Mouse (Mus musculus) left cerebral cortex, postnatal 25 days (tissue): ENCODE measurements at regions not wholly inside any gene's neighbourhood (a gene's known extent, or its start where the extent isn't known, plus 50 kb on each side); places are given as distances from the start of the nearest gene placed in this dataset.

Experiments
- DNase-seq, 2 experiments: peaks; one replicate each; pipeline ENCODE4 v3.0.0; 2022; ENCODE audit warnings: low spot score in 2 of 2, mixed read lengths in 1 of 2
- intact Hi-C: fragments of 180-260 bp; cut with DNase I; formaldehyde crosslinking; loops from one replicate; pipeline ENCODE4 v1.15.1; 2025

GRCm38 (mm10) chr10:15592161-15592560 is 874.1 kb upstream of the Gje1 start:
- intact Hi-C loops, result no loop called here
- DNase-seq, result peak in 1 of 2 experiments; percentile 4

GRCm38 (mm10) chr10:15586081-15586480 is 868.1 kb upstream of the Gje1 start:
- DNase-seq, result no peak
- intact Hi-C loops, result no loop called here

- no peak for DNase-seq
- intact Hi-C loops, result no loop called here
Observed at GRCm38 (mm10) chr10:15564119-15564518, 846.1 kb upstream of the Gje1 start.

GRCm38 (mm10) chr10:15553407-15554064 is 835.5 kb upstream of the Gje1 start:
- intact Hi-C loops, result loop anchor here (10.0 kb wide), 1 partner anchor 251 kb away; no protein-coding TSS in a partner anchor

GRCm38 (mm10) chr10:15541797-15542350 is 823.9 kb upstream of the Gje1 start:
- DNase-seq, result no peak
- intact Hi-C loops, result no loop called here

More at GRCm38 (mm10) chr10:15553407-15554064, 835.5 kb upstream of the Gje1 start:
- no peak for DNase-seq

GRCm38 (mm10) chr10:15540780-15541426 is 822.9 kb upstream of the Gje1 start:
- intact Hi-C loops, result no loop called here

GRCm38 (mm10) chr10:15536053-15536452 is 818.0 kb upstream of the Gje1 start:
- intact Hi-C loops, result no loop called here

More at GRCm38 (mm10) chr10:15540780-15541426, 822.9 kb upstream of the Gje1 start:
- DNase-seq, result no peak

GRCm38 (mm10) chr10:15487367-15487766 is 769.4 kb upstream of the Gje1 start:
- intact Hi-C loops, result no loop called here

More at GRCm38 (mm10) chr10:15536053-15536452, 818.0 kb upstream of the Gje1 start:
- no peak for DNase-seq

GRCm38 (mm10) chr10:15443281-15443680 is 725.3 kb upstream of the Gje1 start:
- DNase-seq, result no peak
- intact Hi-C loops, result no loop called here

More at GRCm38 (mm10) chr10:15487367-15487766, 769.4 kb upstream of the Gje1 start:
- DNase-seq, result no peak

- DNase-seq, result no peak
- intact Hi-C loops, result no loop called here
Observed at GRCm38 (mm10) chr10:15441216-15441615, 723.2 kb upstream of the Gje1 start.

GRCm38 (mm10) chr10:15426746-15427145 is 708.7 kb upstream of the Gje1 start:
- DNase-seq, result no peak
- intact Hi-C loops, result no loop called here

GRCm38 (mm10) chr10:15406211-15406610 is 688.2 kb upstream of the Gje1 start:
- intact Hi-C loops, result no loop called here
- DNase-seq, result no peak

- intact Hi-C loops, result no loop called here
- DNase-seq, result no peak
Observed at GRCm38 (mm10) chr10:15405706-15406105, 687.7 kb upstream of the Gje1 start.

GRCm38 (mm10) chr10:15399964-15400363 is 682.0 kb upstream of the Gje1 start:
- DNase-seq, result no peak
- intact Hi-C loops, result no loop called here

GRCm38 (mm10) chr10:15397114-15397513 is 679.1 kb upstream of the Gje1 start:
- DNase-seq, result no peak
- intact Hi-C loops, result no loop called here

- DNase-seq, result no peak
- intact Hi-C loops, result no loop called here
Observed at GRCm38 (mm10) chr10:15395295-15395694, 677.3 kb upstream of the Gje1 start.

- no peak for DNase-seq
- intact Hi-C loops, result no loop called here
Observed at GRCm38 (mm10) chr10:15392027-15392816, 674.2 kb upstream of the Gje1 start.

GRCm38 (mm10) chr10:15373571-15373970 is 655.6 kb upstream of the Gje1 start:
- no peak for DNase-seq
- intact Hi-C loops, result no loop called here
